Mouse (Mus musculus): Measurements from ENCODE around the gene Rad21l.

Gene Rad21l

DNA sequence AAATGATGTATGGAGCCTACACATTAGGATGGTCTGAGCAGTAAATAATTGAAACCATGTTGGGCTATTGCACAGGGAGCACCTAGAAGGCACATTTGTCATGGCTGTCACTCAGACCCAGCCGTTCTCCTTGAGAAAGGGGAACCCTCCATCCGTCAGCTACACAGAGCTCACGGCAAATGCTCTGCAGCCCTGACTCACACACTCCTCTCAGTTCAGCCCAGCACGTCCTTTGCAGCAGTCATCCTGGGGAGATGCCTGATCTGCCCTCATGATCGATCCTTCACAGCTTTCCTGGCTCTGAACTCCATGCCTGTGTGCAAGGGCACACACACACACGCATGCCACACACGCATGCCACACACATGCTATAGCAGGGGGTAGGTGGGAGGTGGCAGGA, 39.0 kb downstream of the Rad21l start:
- 31% methylated on average over 7 of the region's 7 CpGs for WGBS

DNA sequence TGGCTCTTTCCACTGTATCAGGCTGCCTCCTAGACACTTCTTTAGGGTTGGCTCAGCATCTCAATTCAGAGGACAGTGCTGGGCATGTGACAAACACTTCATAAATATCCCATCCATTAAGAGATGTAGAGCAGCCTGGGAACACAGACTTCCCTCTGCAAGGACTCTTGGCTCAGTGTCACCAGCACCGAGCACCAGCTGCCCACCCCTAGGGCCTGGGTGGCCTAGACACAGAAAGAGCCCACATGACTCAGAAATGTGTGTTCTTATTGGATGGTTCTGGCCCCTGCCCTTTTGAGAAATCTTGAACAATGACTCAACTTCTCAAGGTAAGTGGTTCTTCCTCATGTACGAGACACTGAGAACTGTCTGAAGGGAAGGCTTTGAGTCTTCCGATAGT, 40.3 kb downstream of the Rad21l start:
- WGBS: 41% methylated on average over 3 of the region's 3 CpGs

DNA sequence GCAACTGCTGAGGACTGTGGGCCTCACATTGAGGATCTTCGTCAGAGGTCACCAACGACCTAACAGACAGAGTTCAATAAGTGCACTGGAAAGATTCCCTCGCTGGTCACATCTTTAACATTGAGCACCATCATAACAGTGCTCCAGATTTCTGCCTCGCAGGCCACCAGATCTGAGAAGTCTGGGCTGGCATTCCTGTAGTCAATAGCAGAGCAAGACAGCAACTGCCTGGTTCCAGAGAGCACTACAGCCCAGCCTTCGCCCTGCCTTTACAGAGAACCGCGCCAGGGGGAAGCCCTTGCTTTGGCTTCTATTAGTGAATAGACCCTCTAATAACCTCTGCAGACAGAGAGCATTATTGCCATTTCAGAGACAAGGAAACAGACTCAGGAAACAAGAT, 42.0 kb downstream of the Rad21l start:
- 86% methylated on average over 7 of the region's 7 CpGs for WGBS

DNA sequence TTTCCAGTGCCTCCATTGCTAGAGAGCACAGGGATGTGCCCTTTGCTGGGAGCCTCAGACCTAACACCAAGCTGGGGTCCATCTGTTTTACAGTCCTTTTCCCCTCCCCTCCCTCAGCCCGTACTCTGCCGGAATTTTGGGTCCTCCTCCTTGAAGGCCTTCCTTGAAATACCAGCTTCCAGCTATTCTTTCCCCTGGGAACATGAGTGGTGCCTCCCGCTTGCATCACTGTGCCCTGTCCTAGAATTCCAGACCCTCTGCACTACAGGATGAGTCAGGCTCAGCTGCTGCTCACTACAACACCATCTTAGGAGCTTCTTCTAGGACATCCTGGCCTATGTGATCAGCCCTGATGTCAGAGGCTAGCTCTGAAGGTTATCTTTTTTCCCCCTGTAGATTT, 44.6 kb downstream of the Rad21l start:
- 44% methylated on average over 3 of the region's 3 CpGs for WGBS

DNA sequence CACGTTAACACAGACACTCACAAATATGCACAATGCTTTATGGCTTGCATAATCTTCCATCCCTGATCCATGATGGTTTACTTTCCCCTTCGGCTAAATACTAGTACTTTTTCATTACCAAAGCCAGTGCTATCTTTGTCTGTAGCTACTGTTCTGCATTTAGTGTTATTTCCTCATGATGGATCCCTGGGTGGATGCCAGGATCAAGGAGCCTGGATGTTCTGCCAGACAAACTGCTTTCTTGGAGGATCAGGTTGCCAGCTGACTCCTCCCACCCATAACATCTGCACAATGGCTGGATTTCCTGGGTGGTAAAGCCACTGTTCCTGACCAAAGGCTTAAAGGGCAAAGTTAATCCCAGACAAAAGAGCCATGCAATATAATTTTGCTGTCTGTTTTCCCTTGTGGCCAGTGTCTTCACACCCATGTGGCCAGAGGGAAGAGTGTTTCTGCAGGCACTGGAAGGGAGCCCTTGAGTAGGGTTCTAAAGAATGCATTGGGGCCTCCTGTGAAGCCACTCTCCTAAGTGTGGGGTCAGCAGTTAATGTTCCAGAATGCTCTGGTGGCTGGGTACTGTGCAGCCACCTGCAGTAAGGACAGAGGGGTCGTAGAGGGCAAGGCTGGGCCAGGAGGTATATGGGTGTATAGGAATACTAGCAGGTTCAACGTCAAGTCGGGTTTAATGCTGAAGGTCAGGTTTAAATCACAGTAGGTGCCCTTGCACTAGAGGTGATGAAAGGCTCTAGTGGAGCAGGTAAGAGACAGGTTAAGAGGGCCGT, 51.6 kb downstream of the Rad21l start:
- 63% methylated on average over 6 of the region's 6 CpGs for WGBS

DNA sequence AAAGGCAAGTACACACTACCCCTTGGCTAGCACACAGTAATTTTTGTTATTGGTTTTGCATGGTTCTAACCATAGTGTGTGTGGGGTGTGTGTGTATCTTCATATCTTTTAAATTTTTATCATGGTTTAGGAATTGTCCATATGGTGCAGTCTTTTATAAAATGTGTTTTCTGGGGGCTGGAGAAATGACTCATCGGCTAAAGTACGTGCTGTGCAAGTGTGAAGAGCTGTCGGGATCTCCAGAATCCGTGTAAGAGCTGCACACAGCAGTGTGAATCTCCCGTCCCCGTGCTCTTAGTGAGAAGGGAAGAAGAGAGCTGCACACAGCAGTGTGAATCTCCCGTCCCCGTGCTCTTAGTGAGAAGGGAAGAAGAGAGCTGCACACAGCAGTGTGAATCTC, 52.6 kb downstream of the Rad21l start:
- WGBS: 48% methylated on average over 8 of the region's 8 CpGs

DNA sequence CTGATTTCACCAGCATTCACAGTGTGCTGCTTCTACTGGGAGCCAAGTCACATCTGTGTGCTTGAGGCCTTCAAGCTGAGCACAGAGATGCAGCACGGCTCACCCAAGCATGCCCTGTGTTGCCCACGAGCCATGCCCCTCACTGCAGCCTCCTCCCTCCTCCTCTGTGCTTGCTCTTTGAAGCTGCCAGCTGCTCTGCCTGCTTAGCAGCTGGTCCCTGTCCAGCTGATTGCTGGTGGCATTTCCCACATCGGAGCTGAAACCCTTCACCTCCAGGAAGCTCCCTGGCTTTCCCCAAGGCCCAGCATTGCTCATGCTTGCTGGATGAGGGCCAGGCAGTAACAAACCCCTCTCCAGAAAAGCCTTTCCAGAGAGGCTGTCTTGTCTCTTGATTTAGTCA, 58.4 kb downstream of the Rad21l start:
- WGBS: 11% methylated on average over 3 of the region's 3 CpGs

DNA sequence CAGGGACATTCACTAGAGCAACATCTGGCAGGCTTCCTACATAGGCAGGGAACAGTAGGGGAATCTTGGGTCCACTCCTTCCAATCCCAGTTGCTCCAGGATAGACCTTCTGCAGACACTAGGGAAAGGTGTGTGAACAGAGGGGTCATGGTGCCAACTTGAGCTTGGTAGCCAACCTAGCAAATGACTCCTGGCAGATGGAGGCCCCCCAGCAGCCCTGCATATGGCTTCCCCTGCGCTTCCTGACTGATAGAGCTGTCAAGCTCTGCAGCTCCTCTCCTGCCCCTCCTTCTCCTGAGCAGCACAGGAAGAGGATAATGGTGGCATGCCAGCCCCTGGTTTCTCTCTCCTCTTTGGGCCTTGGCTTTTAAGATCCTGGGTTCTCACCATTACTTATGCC, 59.9 kb downstream of the Rad21l start:
- WGBS: 56% methylated on average over 1 of the region's 1 CpGs

DNA sequence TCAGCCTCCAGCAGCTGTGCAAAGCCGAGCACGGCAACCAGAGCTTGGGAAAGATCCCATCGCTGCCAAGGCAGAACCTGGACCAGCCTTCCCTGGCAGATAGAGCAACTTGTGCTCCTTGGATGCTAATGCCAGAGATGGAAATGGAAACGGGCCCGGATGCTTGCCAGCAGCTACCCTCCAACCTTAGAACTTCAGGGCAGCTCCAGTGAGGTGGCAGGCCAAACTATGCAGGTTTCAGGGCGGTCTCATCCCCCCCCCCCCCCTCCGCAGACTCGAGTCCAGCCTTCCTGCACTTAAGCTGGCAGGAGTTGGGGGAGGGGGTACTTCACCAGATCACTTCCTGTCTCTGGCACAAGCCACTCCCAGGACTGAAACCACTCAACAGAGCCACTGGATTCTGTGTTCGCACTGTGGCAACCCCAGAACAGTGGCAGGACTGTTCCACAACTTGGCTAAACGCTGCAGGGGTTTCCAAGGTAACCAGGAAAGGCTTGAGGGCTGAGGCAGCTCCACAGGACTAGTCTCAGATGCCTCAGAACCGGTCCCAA, 62.8 kb downstream of the Rad21l start:
- WGBS: 11% methylated on average over 11 of the region's 11 CpGs

DNA sequence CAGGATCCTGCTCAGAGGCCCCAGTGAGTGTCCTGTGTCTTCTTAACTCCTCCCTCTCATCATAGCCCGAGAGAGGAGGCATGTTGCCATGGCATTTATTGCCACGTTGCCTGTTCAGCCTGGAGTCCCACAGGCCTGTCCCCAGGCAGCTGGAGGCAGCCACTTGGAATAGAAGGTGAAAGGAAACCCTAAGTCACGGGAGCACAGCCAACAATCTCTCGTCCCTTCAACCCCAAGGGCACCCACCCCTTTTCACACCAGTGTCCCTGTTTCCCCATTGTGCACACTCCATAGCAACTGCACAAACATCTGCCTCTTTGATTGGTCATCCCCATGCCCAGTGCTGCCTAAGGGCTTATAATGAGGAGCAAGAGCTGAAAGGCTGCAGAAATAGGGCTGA, 64.7 kb downstream of the Rad21l start:
- 31% methylated on average over 4 of the region's 4 CpGs for WGBS

DNA sequence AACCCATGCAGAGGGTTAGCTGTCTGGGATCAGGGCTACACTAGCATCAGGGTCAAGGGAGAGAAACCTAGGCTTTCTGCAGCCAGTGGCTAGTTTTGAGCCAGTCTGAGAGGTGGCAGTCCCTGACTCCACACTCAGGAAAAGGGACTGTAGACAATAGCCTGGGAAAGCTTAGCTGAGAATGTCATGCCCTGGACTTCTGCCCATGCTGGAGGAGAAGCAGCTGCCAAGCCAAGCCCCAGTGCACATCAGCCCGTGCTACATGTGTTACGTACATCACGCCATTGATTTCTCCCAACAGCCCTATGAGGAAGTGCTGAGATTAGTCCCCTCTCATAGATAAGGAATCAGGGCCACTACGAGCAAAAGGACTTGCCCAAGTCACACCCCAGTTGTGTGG, 66.2 kb downstream of the Rad21l start:
- WGBS: 44% methylated on average over 4 of the region's 4 CpGs

DNA sequence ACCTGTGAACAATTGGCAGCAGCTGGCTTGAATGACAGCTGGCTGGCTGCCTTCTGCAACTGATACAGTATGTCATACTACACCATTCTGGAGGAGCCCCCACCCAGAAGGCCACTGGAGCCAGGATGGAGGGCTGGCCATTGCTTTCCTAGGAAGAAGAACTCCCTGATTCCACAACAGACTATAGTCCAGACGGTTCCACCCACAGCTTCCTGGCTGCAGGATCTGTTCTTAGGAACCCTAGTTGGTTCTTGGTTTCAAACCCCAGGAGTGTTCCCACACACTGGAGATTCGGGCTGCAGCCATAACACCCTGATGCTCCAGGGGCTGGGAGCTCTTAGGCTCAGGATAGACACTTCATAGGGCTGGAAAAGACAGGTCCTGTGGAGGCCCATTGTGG, 70.3 kb downstream of the Rad21l start:
- WGBS: 35% methylated on average over 2 of the region's 2 CpGs
